Mouse (Mus musculus): Measurements from ENCODE around the gene Gapdhs.
"Not testable (repeated sequence)": the region's sequence is repeated elsewhere in the genome, so short reads cannot be mapped to it uniquely, and the experiment has no call there.

Gene Gapdhs

GRCm38 (mm10) chr7:30744022-30744598, 629 bp upstream of the Gapdhs start:
- DNase-seq (ENCODE audit: low spot score), result peak; percentile 25

DNA sequence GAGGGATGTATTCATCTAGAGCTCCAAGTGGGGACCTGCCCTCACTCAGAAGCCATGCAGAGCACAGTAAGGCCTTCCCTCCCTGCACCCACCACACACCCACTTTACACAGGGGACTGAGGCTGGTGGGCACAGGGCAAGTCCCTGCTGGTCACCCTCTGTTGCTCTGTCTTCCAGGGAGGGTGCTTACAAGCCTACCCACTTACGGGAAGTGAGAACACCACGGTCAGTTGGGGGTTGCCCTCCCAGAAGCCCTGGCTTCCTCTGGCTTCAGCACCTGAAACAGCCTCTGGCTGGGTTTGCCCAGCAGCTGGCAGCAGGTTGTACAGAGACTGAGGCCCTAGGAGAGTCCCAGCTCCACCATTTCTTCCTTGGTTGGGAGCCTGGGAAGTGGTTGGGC, 911 bp downstream of the Gapdhs start:
- not testable (repeated sequence) for DNase-seq (ENCODE audit: low spot score)

DNA sequence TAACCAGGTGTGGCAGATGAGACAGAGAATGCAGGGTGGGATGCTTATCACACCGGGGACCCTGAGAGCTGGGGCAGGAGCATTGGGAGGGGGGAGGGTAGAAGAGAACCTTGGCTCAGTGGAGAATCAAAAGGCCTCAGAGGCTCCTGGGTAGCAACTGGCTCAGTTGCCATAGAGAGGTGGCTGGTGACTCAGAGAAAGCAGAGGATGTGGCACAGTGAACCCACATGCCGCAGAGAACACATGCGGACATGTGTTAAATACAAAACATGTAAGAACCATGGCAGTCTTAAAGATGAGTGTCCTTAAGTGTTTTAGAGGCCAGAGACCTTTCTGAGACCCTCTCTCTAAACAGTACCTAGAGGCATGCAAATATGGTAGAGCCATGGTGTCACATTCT, 7.3 kb downstream of the Gapdhs start:
- no peak for DNase-seq (ENCODE audit: low spot score)

DNA sequence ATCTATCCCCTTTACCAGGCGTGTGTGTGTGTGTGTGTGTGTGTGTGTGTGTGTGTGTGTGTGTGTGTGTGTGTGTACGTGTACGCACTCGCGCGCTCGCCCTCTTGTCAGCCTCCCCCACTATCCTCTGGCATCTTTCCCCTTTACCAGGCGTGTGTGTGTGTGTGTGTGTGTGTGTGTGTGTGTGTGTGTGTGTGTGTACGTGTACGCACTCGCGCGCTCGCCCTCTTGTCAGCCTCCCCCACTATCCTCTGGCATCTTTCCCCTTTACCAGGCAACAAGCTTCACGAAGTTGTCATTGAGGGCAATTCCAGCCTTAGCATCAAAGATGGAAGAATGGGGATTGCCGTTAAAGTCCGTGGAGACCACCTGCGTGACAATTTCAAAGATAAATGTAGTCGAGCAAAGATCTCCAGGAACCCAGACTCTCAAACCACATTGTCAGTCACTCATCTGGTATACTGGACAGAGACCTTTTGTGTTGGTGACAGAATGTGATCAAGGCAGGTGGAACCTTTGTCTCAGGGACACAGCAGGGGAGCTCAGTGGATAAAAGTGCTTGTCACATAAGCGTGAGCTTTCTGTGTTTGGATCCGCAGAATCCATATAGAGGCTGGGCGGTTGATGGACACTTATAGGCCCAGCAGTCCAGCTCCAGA, 13.3 kb downstream of the Gapdhs start:
- not testable (repeated sequence) for DNase-seq (ENCODE audit: low spot score)

DNA sequence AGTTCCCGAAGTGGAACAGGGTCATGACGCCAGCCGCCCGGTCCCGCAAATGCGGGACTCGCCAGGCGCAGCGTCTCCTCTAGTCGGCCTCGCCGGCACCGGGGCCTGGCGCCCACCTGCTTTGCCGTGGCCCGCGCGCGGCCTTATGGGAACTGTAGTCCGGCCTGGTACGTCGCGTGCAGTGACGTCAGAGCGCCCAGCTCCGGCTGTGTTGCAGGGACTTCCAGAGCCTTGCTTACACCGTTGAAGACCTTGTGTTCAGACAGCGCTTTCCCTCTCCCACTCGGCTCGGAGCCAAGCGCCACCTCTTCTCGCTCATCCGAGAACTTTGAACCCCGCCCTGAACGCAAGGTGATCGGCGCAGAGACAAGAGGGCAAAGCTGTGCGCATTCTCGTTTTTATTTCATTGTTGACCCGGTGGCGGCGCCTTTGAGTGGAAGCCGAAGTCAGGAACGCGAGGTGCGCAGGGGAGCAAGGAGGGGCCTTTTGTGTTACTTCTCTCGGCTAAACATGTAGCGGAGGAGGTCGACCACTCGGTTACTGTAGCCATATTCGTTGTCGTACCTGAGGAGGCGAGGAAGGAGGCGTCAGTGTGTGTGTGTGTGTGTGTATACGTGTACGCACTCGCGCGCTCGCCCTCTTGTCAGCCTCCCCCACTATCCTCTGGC, 14.0 kb downstream of the Gapdhs start, which contains the start of gene Tmem147:
Tmem147 (minus strand) TSS at position 145 of the 668 bp plus-strand sequence.
- DNase-seq (ENCODE audit: low spot score), result peak; percentile 95

- DNase-seq (ENCODE audit: low spot score), result peak; percentile 20
These were observed 14.6 kb downstream of the Gapdhs start for GRCm38 (mm10) chr7:30728739-30729395.

DNA sequence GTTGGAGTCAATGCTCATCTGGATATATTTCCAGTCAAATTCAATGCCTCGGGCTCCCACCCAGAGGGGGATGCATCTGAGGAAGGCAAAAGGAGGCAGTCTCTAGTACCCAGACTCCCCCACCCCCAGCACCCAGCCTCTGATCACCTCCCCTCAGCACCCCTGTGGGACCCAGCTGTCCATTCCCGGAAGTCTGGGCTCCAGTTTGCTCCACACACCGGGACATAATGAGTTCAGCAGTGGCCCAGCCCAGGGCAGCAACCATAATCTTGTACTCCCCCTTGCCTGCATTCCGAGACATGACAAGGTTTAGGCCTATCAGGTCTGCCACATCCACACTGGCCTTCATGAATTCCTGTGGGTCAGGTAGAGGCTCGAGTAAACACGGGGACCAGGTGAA, 15.3 kb downstream of the Gapdhs start:
- no peak for DNase-seq (ENCODE audit: low spot score)

DNA sequence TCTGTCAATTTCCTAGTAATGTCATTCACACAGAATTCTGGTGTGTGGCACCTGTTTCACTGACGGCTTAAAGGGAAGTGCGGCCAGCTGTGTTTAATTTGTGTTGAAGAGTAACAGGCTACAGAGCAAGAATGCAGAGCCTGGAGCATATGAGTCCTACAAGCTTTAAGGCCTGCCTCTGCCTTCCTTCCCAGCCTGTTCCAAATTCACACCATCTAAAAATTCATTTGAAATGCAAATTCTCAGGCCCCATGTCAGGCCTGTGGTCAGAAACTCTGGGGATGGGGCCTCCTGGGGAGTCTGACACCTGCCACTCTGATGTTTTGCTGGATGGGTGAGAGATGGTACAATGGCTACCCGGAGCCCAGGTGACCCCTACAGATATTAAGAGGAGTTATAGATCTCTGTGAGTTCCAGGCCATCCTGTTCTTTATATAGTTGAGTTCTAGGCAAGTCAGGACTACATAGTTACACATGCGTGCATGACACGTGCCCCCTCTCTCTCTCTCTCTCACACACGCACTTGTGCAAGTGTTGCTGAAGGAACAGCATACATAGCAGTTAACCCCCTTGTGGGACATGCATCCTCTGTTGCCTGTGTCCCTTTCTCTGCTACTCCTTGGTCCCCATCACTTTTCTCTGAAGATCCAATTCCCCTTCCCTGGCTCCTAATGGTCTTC, 20.1 kb downstream of the Gapdhs start:
- no peak for DNase-seq (ENCODE audit: low spot score)

GRCm38 (mm10) chr7:30721286-30721685, 22.2 kb downstream of the Gapdhs start:
- DNase-seq (ENCODE audit: low spot score), result no peak

GRCm38 (mm10) chr7:30719669-30720068, 23.8 kb downstream of the Gapdhs start:
- no peak for DNase-seq (ENCODE audit: low spot score)

DNA sequence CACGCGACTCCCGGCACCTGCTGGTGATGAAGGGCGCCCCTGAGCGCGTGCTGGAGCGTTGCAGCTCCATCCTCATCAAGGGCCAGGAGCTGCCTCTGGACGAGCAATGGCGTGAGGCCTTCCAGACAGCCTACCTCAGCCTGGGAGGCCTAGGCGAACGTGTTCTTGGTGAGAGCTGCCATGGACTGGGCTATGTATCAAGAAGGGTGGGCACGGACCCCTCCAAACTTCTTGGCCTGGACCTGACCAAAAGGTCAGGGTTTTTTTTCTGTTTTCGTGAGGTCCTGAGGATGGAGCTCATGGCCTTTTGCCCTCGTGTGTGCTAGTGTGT, 25.8 kb downstream of the Gapdhs start:
- DNase-seq (ENCODE audit: low spot score), result no peak

DNA sequence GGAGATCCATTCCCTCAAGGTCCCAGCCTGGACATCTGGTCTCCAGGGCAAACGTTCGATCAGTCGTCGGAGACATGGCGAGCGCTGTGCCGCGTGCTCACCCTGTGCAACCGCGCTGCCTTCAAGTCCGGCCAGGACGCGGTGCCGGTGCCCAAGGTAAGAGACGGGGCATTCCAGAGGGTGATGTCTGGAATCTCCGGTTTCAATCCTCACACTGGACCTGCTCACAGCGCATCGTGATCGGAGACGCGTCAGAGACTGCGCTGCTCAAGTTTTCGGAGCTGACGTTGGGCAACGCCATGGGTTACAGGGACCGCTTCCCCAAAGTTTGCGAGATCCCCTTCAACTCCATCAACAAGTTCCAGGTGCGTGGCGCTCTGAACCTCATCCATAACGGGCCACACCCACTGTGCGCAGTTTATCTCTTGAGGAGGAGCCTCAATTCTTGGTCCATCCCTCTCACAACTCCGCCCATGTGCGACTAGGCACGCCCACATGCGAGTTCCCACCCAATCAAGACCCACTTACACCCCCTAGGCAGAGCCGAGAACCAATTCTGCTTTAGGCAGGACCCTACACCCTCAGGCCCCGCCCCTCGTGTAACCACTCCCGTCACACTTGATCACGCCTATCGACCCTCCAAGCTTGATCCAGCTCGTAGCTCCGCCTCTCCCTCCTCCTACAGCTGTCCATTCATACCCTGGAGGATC, 26.3 kb downstream of the Gapdhs start:
- DNase-seq (ENCODE audit: low spot score), result peak; percentile 84

DNA sequence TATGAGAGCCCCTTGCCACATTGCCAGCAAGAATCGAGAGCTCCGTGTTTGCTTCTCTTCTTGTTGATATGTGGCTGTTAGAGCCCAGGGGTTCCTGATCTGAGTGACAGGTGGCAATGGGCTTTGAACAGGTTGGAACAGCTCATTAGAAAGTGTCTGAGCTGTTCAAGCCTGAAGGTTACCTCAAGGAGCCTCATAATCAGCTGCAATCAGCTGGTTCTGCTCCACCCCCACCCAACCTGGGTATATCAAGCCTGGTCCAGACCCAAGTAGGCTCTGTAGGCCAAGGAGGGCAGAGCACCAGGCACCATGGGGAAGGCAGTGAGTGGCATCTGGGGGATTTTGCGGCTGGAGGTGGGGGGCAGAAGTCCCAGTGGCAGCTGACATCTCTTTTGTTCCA, 31.5 kb downstream of the Gapdhs start, which contains the start of gene Atp4a:
Atp4a (plus strand) TSS at position 268 of the 400 bp plus-strand sequence.
- no peak for DNase-seq (ENCODE audit: low spot score)

GRCm38 (mm10) chr7:30707441-30707840, 36.0 kb downstream of the Gapdhs start:
- no peak for DNase-seq (ENCODE audit: low spot score)

- DNase-seq (ENCODE audit: low spot score), result no peak
These were observed 37.1 kb downstream of the Gapdhs start for GRCm38 (mm10) chr7:30706214-30706882.

GRCm38 (mm10) chr7:30698589-30698988, 44.9 kb downstream of the Gapdhs start, which contains the start of gene 2200002J24Rik:
2200002J24Rik (plus strand) TSS chr7:30698926.
- DNase-seq (ENCODE audit: low spot score), result peak; percentile 8

GRCm38 (mm10) chr7:30698101-30698500, 45.4 kb downstream of the Gapdhs start:
- no peak for DNase-seq (ENCODE audit: low spot score)

GRCm38 (mm10) chr7:30688325-30688724, 55.2 kb downstream of the Gapdhs start:
- no peak for DNase-seq (ENCODE audit: low spot score)

DNA sequence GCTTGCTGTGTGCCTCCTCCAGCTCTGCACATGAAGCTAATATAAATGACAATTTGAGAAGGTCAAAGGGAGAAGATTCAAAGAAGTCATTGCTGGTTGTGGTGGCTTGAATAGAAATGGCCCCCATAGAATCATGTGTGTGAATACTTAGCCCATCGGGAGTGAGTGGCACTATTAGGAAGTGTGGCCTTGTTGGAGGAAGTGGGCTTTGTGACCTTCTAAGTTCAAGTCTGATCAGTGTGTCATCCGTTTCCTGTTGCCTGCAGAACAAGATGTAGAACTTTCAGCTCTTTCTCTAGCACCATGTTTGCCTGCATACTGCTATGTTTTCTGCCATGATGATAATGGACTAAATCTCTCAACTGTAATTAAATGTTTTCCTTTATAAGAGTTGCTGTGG, 60.1 kb downstream of the Gapdhs start:
- DNase-seq (ENCODE audit: low spot score), result no peak

- no peak for DNase-seq (ENCODE audit: low spot score)
These were observed 61.6 kb downstream of the Gapdhs start for GRCm38 (mm10) chr7:30681897-30682296.
